15 mouse cellular contexts compared by ENCODE assay signal in the genomic region with DNA sequence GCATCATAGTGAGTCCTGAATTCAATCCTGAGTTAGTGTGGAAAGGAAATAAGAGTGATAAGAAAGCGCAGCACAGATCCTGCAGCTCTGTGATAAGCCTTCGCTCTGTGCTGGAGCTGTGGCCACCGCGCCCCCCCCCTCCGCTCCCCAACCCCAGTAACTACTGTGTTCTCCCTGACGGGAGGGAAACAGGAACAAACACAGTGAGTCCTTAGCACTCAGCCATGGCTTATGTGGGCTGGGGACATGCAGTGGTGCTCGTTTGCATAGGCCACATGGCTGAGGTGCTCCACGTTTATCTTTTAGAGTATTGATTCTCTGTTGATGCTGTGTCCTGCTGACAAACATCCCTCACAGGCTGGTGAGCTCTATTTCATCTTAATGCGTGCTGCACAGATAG. TPM values are rescaled to one million over a fixed set of nuclear protein-coding genes. Genes with fewer than 3 reads are reported as not detected.
A peak's percentile ranks its signal among the peaks of the same experiment; 100 is the strongest.
DNase-seq lines count a peak whose midpoint lies in the region; ATAC-seq and TF ChIP-seq lines count a peak whose summit lies in the region.
"Had no signal": no experiment of that assay in that cellular context is flagged by ENCODE, and none has a peak within 500 bp of the region (broad histone marks: within the 10 kb centered on the region; RNA-seq: fewer than 3 reads in every experiment).

No protein-coding gene starts in this region.

- H3K9me3 ChIP-seq in heart, embryonic 16.5 days (replicated peaks; ENCODE audit: control insufficient read depth, low read length): no peaks in the 10 kb centered on the region
- H3K9me3 ChIP-seq in MEL (replicated peaks; ENCODE audit: insufficient read depth, low read length): no peaks in the 10 kb centered on the region
- H3K9me3 ChIP-seq in intestine, embryonic 16.5 days (ENCODE audit: control insufficient read depth, low read length): no peaks in the 10 kb centered on the region
- no peaks in the 10 kb centered on the region for H3K9me3 ChIP-seq in forebrain, embryonic 14.5 days (replicated peaks; ENCODE audit: control insufficient read depth, low read length)
- H3K9me3 ChIP-seq: hindbrain, embryonic 12.5 days; kidney, embryonic 15.5 days; limb, embryonic 12.5 days had no signal

- peak; percentile 92 for ATAC-seq in heart, embryonic 16.5 days (replicated peaks; ENCODE audit: extremely low read depth, insufficient read depth, low FRiP score)
- 0 out of 2 replicates have a peak, but pooled peaks have one; percentile 52 for ATAC-seq in intestine, embryonic 16.5 days
- no peak for ATAC-seq in forebrain, embryonic 14.5 days
- ATAC-seq: midbrain, embryonic 16.5 days had no signal

- H3K27me3 ChIP-seq in heart, embryonic 16.5 days (ENCODE audit: control insufficient read depth, insufficient read depth, low read length): no peaks in the 10 kb centered on the region
- H3K27me3 ChIP-seq in MEL (ENCODE audit: control insufficient read depth in 1 of 2, insufficient read depth in 2 of 2, low read length in 2 of 2): no peaks in the 10 kb centered on the region
- no peaks in the 10 kb centered on the region for H3K27me3 ChIP-seq in intestine, embryonic 16.5 days (replicated peaks; ENCODE audit: control insufficient read depth, insufficient read depth, low read length)
- no peaks in the 10 kb centered on the region for H3K27me3 ChIP-seq in forebrain, embryonic 14.5 days (replicated peaks; ENCODE audit: control insufficient read depth, insufficient read depth, low read length)
- H3K27me3 ChIP-seq: hindbrain, embryonic 12.5 days; kidney, embryonic 15.5 days; limb, embryonic 12.5 days had no signal

- no peak for DNase-seq in heart, postnatal 4 days
- peak; percentile 88 for DNase-seq in MEL (ENCODE audit: low read depth, low spot score)
- peak; percentile 27 for DNase-seq in lung, postnatal 10 days
- DNase-seq in ovary, postnatal 14 days (ENCODE audit: low spot score): no peak
- no peak for DNase-seq in forebrain, embryonic 14.5 days (ENCODE audit: low spot score)
- no peak for DNase-seq in gastrocnemius, adult 8-10 months (ENCODE audit: low spot score in 2 of 2)
- DNase-seq: adrenal gland, postnatal 25 days; cerebellum, adult 8-10 months; right cerebral cortex, postnatal 4 days had no signal

- H3K4me3 ChIP-seq in heart, embryonic 16.5 days (ENCODE audit: low read length): no peak overlapping the region
- no peak overlapping the region for H3K4me3 ChIP-seq in MEL (ENCODE audit: control insufficient read depth in 1 of 2, insufficient read depth in 1 of 2, low read depth in 2 of 2, low read length in 2 of 2)
- H3K4me3 ChIP-seq in intestine, embryonic 16.5 days (ENCODE audit: low read length): no peak overlapping the region
- no peak overlapping the region for H3K4me3 ChIP-seq in forebrain, embryonic 14.5 days (ENCODE audit: low read depth, low read length)
- H3K4me3 ChIP-seq: hindbrain, embryonic 12.5 days; kidney, embryonic 15.5 days; limb, embryonic 12.5 days had no signal

- TF ChIP-seq CTCF in MEL (IDR thresholded peaks at IDR 0.05 in 2 of 3, conservative IDR thresholded peaks at IDR 0.05 in 1 of 3; ENCODE audit: control insufficient read depth in 1 of 3, insufficient read depth in 1 of 3, low read depth in 2 of 3, low read length in 3 of 3, poor library complexity in 1 of 3, severe bottlenecking in 1 of 3): no peak

- H3K79me2 ChIP-seq in MEL (ENCODE audit: control insufficient read depth, insufficient read depth, low read length, poor library complexity): no peaks in the 10 kb centered on the region

- 28% methylated on average over 9 of the region's 9 CpGs for WGBS in heart, embryonic 16.5 days
- 66% methylated on average over 9 of the region's 9 CpGs for whole genome bisulfite sequencing in intestine, embryonic 16.5 days
- 79% methylated on average over 9 of the region's 9 CpGs for WGBS in forebrain, embryonic 14.5 days

- H3K36me3 ChIP-seq in heart, embryonic 16.5 days (ENCODE audit: control insufficient read depth, insufficient read depth): peaks cover 8% of the 10 kb centered on the region; the same call in 1 of the 2 replicates
- peaks cover 11 to 12% of the 10 kb centered on the region in 2 experiments for H3K36me3 ChIP-seq in MEL (ENCODE audit: control insufficient read depth in 1 of 2, insufficient read depth in 2 of 2, low read length in 2 of 2)
- no peaks in the 10 kb centered on the region; the same call in 1 of the 2 replicates for H3K36me3 ChIP-seq in intestine, embryonic 16.5 days (ENCODE audit: control insufficient read depth, insufficient read depth, low read length)
- H3K36me3 ChIP-seq in forebrain, embryonic 14.5 days (ENCODE audit: control insufficient read depth, insufficient read depth, low read length): peaks cover 43% of the 10 kb centered on the region

- no peak for TF ChIP-seq RAD21 in MEL (IDR thresholded peaks at IDR 0.05; ENCODE audit: low read depth, low read length)

- no peak overlapping the region for H3K4me2 ChIP-seq in heart, embryonic 16.5 days (ENCODE audit: low read depth, low read length)
- H3K4me2 ChIP-seq in intestine, embryonic 16.5 days (ENCODE audit: low read depth, low read length): no peak overlapping the region
- H3K4me2 ChIP-seq in forebrain, embryonic 14.5 days (ENCODE audit: low read length): no peak overlapping the region
- H3K4me2 ChIP-seq: hindbrain, embryonic 12.5 days; kidney, embryonic 15.5 days; limb, embryonic 12.5 days had no signal

- peaks cover 6% of the 10 kb centered on the region for H3K4me1 ChIP-seq in heart, embryonic 16.5 days (ENCODE audit: control insufficient read depth, insufficient read depth, low read length)
- H3K4me1 ChIP-seq in MEL (ENCODE audit: control insufficient read depth in 1 of 2, insufficient read depth in 2 of 2, low read length in 2 of 2): peaks cover 7 to 8% of the 10 kb centered on the region in 2 experiments
- no peaks in the 10 kb centered on the region for H3K4me1 ChIP-seq in intestine, embryonic 16.5 days (ENCODE audit: control insufficient read depth, insufficient read depth, low read length)
- H3K4me1 ChIP-seq in forebrain, embryonic 14.5 days (ENCODE audit: control insufficient read depth, insufficient read depth, low read length): no peaks in the 10 kb centered on the region
- H3K4me1 ChIP-seq: hindbrain, embryonic 12.5 days; limb, embryonic 12.5 days had no signal

- 0 out of 2 replicates have a peak overlapping the region, but pooled peaks have one; percentile 40 for H3K27ac ChIP-seq in heart, embryonic 16.5 days (ENCODE audit: low read length)
- peak overlapping the region; percentile 56 for H3K27ac ChIP-seq in MEL (ENCODE audit: control insufficient read depth, low read depth, low read length)
- no peak overlapping the region for H3K27ac ChIP-seq in intestine, embryonic 16.5 days (ENCODE audit: low read length)
- no peak overlapping the region for H3K27ac ChIP-seq in forebrain, embryonic 14.5 days (ENCODE audit: low read depth, low read length)
- H3K27ac ChIP-seq: hindbrain, embryonic 12.5 days; kidney, embryonic 15.5 days; limb, embryonic 12.5 days had no signal

- no peak for TF ChIP-seq POLR2A in MEL (IDR thresholded peaks at IDR 0.05; ENCODE audit: control insufficient read depth in 1 of 2, insufficient read depth in 1 of 2, low read depth in 1 of 2, low read length in 2 of 2, poor library complexity in 1 of 2)

- peak; percentile 89 to 92 for TF ChIP-seq EP300 in MEL (IDR thresholded peaks at IDR 0.05; ENCODE audit: low read depth in 1 of 2, low read length in 2 of 2)

- no peak overlapping the region for H3K9ac ChIP-seq in heart, embryonic 16.5 days (ENCODE audit: low read length)
- no peak overlapping the region for H3K9ac ChIP-seq in MEL (ENCODE audit: control insufficient read depth, low read depth, low read length, poor library complexity, severe bottlenecking)
- H3K9ac ChIP-seq in intestine, embryonic 16.5 days (ENCODE audit: low read depth, low read length): no peak overlapping the region
- H3K9ac ChIP-seq in forebrain, embryonic 14.5 days (ENCODE audit: low read length): no peak overlapping the region
- H3K9ac ChIP-seq: hindbrain, embryonic 12.5 days; kidney, embryonic 15.5 days; limb, embryonic 12.5 days had no signal

TF ChIP-seq in MEL, 35 proteins besides CTCF, POLR2A, EP300 and RAD21 (continues in another document):
- no peak for TF ChIP-seq E2F4 (IDR thresholded peaks at IDR 0.05; ENCODE audit: borderline replicate concordance, low read depth, low read length)
- TF ChIP-seq MYC (IDR thresholded peaks at IDR 0.05; ENCODE audit: low read depth, low read length): peak; percentile 79; the same call in 1 of the 2 replicates
- TF ChIP-seq MAX (IDR thresholded peaks at IDR 0.05; ENCODE audit: low read length): peak; percentile 53
- TF ChIP-seq RCOR1 (IDR thresholded peaks at IDR 0.05; ENCODE audit: low read depth, low read length): peak; percentile 94
- TF ChIP-seq MXI1 (IDR thresholded peaks at IDR 0.05; ENCODE audit: low read depth, low read length): peak; percentile 90
- no peak; the same call in 1 of the 2 replicates for TF ChIP-seq MAZ (IDR thresholded peaks at IDR 0.05; ENCODE audit: low read depth, low read length)
- no peak for TF ChIP-seq ZNF384 (IDR thresholded peaks at IDR 0.05; ENCODE audit: low read depth, low read length)
- TF ChIP-seq TAL1 (IDR thresholded peaks at IDR 0.05; ENCODE audit: low read length): peak; percentile 89
- TF ChIP-seq NRF1 (IDR thresholded peaks at IDR 0.05; ENCODE audit: insufficient read depth, low read depth, low read length, poor library complexity, severe bottlenecking): no peak
- no peak for TF ChIP-seq USF2 (IDR thresholded peaks at IDR 0.05; ENCODE audit: borderline replicate concordance in 1 of 2, insufficient read depth in 1 of 2, low read depth in 1 of 2, low read length in 2 of 2)
- no peak for TF ChIP-seq MYB (IDR thresholded peaks at IDR 0.05; ENCODE audit: low read depth, low read length)
- TF ChIP-seq CHD1 (IDR thresholded peaks at IDR 0.05; ENCODE audit: low read depth, low read length): no peak
- TF ChIP-seq TCF12 (IDR thresholded peaks at IDR 0.05; ENCODE audit: low read depth, low read length): peak; percentile 96
- TF ChIP-seq ELF1 (IDR thresholded peaks at IDR 0.05; ENCODE audit: low read depth, low read length): peak; percentile 51; the same call in 1 of the 2 replicates
- TF ChIP-seq JUND (IDR thresholded peaks at IDR 0.05; ENCODE audit: low read depth, low read length): no peak
- TF ChIP-seq GATA1 (IDR thresholded peaks at IDR 0.05; ENCODE audit: low read depth, low read length): peak; percentile 92
- TF ChIP-seq KAT2A (conservative IDR thresholded peaks at IDR 0.05; ENCODE audit: low read depth, low read length): no peak

RNA-seq across cellular contexts. Expression of gene Ryk, which starts 55.4 kb away (rescaled TPM):
- polyA plus RNA-seq in heart, embryonic 16.5 days (2015; fragmentation: Nextera tagmentation; extraction: Ambion mirVana): 12.5 and 15.5 TPM in 2 replicates
- total RNA-seq in heart, postnatal 4 days (2021): 10 to 100 TPM; 55.2 to 57.8 TPM
- total RNA-seq in MEL (2012; rRNA removed): 43.8 and 46.0 TPM in 2 replicates
- 10 to 100 TPM; 46.4 to 47.3 TPM for polyA plus RNA-seq in MEL (2012; ENCODE audit: insufficient read depth in 1 of 2, insufficient read length in 2 of 2, low read depth in 1 of 2, low replicate concordance in 2 of 2, missing spikeins in 1 of 2)
- polyA plus RNA-seq in intestine, embryonic 16.5 days (2015; fragmentation: Nextera tagmentation; extraction: Ambion mirVana): 13.5 and 14.4 TPM in 2 replicates
- 16.8 and 17.5 TPM in 2 replicates for polyA plus RNA-seq in forebrain, embryonic 14.5 days (2014; fragmentation: Nextera tagmentation; extraction: Ambion mirVana)
- total RNA-seq in gastrocnemius, adult 8-10 months (2022): 10 to 100 TPM; 51.3 to 60.1 (median 53.4) TPM

Comparison
In these comparisons a context has a peak if more than half of its experiments do, and no peak if none do; other contexts are left out.
1. H3K27ac ChIP-seq: peak in heart, embryonic 16.5 days (single experiment) and MEL (single experiment); none in intestine, embryonic 16.5 days (single experiment) and forebrain, embryonic 14.5 days (single experiment).
2. DNase-seq: peak in MEL (single experiment) and lung, postnatal 10 days (single experiment); none in heart, postnatal 4 days (single experiment), ovary, postnatal 14 days (single experiment), forebrain, embryonic 14.5 days (single experiment) and gastrocnemius, adult 8-10 months (0 of 2).